Mouse (Mus musculus): ENCODE measurements at regions not wholly inside any gene's neighbourhood (a gene's known extent, or its start where the extent isn't known, plus 50 kb on each side); places are given as distances from the start of the nearest gene placed in this dataset.

DNA sequence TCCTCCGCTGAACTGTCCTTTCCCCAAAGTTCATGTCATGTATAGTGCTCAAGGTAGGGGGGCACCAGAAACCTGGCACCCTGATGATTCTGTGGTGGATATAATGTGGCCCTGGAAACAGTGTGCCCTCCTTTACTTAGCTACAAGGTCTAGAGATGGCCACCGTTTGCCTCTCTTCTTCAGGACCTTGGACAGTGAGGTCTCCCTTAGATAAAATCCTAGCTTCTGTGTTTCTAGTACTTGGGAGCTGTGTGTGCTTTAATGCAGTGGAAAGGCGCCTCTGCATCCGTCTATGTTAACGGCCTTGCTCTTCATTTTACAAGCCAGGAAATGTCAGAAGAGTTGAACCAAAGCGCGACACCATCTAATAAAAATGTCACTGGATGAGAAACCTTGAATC is 250.6 kb downstream of the Ptpru start:
- Histone ChIP-seq H3K36me3 (no peaks in the 10 kb centered on the region), H3K4me1 (no peaks in the 10 kb centered on the region), H3K4me3 (no peak overlapping the region), H3K9ac (no peak overlapping the region), H3K27ac (no peak overlapping the region), H3K27me3 (no peaks in the 10 kb centered on the region), H3K4me2 (no peak overlapping the region), H3K9me3 (no peaks in the 10 kb centered on the region)
- 59% methylated on average over 7 of the region's 7 CpGs for WGBS
- no peak for ATAC-seq (ENCODE audit: borderline replicate concordance, extremely low read depth, low FRiP score, low TSS enrichment)

DNA sequence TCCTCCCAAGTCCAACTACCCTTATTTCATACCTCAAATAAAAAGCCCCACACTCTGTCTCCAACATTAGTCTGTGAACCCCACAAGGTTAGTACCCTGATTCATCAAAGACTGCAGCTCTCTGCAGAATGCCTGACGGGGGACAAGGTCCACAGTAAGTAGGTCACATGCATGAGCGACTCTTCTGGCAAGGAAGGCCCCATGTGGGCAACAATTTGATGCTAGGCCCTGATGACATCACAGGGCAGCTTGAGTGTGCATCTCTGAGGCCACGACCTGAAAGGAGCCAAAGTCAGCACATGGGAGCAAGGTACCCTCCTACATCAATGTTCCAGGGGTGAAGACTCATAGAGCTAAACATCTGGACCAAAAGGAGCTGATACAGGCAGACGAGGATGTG is 248.0 kb downstream of the Ptpru start:
- ATAC-seq (ENCODE audit: borderline replicate concordance, extremely low read depth, low FRiP score, low TSS enrichment): no peak
- H3K27ac ChIP-seq: no peak overlapping the region
- WGBS: 59% methylated on average over 4 of the region's 4 CpGs

DNA sequence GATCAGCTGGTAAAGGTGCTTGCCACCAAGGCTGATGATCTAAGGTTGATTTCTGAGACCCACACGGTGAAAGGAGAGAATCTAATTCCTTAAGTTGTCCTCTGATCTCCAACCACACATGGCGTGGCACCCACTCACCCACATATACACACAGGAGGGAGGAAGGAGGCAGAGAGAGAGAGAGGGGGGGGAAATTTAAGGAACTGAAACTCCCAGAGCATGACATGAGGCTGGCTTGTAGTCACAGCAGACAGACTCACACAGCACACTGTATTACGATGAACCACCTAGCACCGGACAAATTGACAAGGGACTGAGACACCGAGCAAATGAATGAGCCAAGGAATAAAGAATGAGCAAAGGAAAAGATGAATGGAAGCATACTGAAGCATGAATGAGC is 246.6 kb downstream of the Ptpru start:
- Histone ChIP-seq H3K4me1 (no peaks in the 10 kb centered on the region), H3K27ac (no peak overlapping the region), H3K36me3 (no peaks in the 10 kb centered on the region), H3K4me2 (no peak overlapping the region), H3K9ac (no peak overlapping the region), H3K4me3 (no peak overlapping the region), H3K9me3 (no peaks in the 10 kb centered on the region), H3K27me3 (no peaks in the 10 kb centered on the region)
- no peak for ATAC-seq (ENCODE audit: borderline replicate concordance, extremely low read depth, low FRiP score, low TSS enrichment)
- 79% methylated on average over 5 of the region's 5 CpGs for WGBS

More for the DNA sequence above, 248.0 kb downstream of the Ptpru start:
- Histone ChIP-seq H3K27me3 (no peaks in the 10 kb centered on the region), H3K9ac (no peak overlapping the region), H3K36me3 (no peaks in the 10 kb centered on the region), H3K4me3 (no peak overlapping the region), H3K4me2 (no peak overlapping the region), H3K9me3 (no peaks in the 10 kb centered on the region), H3K4me1 (no peaks in the 10 kb centered on the region)

DNA sequence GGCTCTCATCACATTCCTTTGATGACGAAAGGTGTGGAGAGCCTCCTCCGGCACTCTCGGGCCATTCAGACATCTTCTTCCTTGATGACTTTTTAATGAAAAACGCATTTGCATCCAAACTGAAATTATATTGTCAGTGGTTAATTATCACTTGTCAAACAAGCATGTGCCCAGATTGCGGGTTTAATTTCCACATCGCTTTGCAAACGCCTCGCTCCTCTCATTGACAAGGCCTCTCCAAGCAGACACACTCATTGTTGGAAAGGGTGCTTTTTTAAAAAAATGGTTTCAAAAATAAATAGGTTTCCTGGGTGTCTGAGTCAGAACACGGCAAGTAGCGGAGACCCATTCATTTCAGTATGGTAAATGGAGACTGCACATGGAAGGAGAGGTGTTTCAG is 240.1 kb downstream of the Ptpru start:
- WGBS: 87% methylated on average over 10 of the region's 10 CpGs
- H3K4me1 ChIP-seq: no peaks in the 10 kb centered on the region
- H3K36me3 ChIP-seq: no peaks in the 10 kb centered on the region
- H3K9me3 ChIP-seq: no peaks in the 10 kb centered on the region
- H3K9ac ChIP-seq: no peak overlapping the region
- H3K27ac ChIP-seq: no peak overlapping the region
- no peak for ATAC-seq (ENCODE audit: borderline replicate concordance, extremely low read depth, low FRiP score, low TSS enrichment)
- H3K4me3 ChIP-seq: no peak overlapping the region
- H3K4me2 ChIP-seq: no peak overlapping the region
- H3K27me3 ChIP-seq: no peaks in the 10 kb centered on the region

DNA sequence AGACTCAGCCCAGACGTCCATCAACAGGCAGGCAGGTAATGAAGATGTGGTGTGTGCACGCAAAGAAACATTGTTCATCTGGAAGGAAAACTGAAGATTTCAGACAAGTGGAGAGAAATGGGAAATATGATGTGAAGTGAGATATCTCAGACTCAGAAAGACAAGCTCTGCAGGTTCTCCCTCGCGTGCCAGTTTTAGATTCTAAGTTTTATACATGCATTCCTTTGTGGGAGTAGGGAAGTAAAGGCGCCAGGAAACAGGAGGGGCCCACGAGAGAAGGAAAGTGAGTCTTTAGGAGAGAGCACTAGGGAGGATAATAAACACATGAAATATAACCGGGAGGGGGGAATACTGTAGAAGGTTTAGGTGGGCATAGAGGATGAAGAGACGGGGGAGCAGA is 223.7 kb downstream of the Ptpru start:
- no peaks in the 10 kb centered on the region for H3K9me3 ChIP-seq
- no peak overlapping the region for H3K4me3 ChIP-seq
- no peak overlapping the region for H3K4me2 ChIP-seq
- H3K36me3 ChIP-seq: no peaks in the 10 kb centered on the region
- no peaks in the 10 kb centered on the region for H3K4me1 ChIP-seq
- no peak overlapping the region for H3K9ac ChIP-seq
- no peaks in the 10 kb centered on the region for H3K27me3 ChIP-seq
- ATAC-seq (ENCODE audit: borderline replicate concordance, extremely low read depth, low FRiP score, low TSS enrichment): no peak
- WGBS: 54% methylated on average over 8 of the region's 8 CpGs
- H3K27ac ChIP-seq: no peak overlapping the region

DNA sequence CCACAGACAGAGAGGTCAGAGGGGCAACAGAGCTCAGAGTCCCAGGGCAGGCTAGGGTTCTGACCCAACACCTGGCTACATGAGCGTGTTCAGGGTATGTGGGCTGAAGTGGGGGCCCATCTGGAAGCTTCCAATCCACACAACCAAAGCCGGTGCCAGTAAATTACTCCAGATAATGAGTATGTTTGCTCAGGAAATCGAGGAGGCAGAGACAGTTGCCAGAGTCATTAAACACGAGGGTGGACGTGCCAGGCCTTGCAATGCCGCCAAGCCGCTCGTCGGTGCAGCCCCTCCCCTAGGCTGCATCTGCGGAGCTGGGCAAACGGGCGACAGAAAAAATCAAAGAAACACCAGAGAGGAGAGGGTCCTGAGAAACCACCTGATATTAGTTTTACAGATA is 222.5 kb downstream of the Ptpru start:
- no peaks in the 10 kb centered on the region for H3K27me3 ChIP-seq
- no peak overlapping the region for H3K4me3 ChIP-seq
- no peaks in the 10 kb centered on the region for H3K36me3 ChIP-seq
- H3K9ac ChIP-seq: no peak overlapping the region
- no peak overlapping the region for H3K4me2 ChIP-seq
- no peak overlapping the region for H3K27ac ChIP-seq
- no peaks in the 10 kb centered on the region for H3K4me1 ChIP-seq
- H3K9me3 ChIP-seq: no peaks in the 10 kb centered on the region
- 55% methylated on average over 12 of the region's 12 CpGs for WGBS
- ATAC-seq (ENCODE audit: borderline replicate concordance, extremely low read depth, low FRiP score, low TSS enrichment): no peak

DNA sequence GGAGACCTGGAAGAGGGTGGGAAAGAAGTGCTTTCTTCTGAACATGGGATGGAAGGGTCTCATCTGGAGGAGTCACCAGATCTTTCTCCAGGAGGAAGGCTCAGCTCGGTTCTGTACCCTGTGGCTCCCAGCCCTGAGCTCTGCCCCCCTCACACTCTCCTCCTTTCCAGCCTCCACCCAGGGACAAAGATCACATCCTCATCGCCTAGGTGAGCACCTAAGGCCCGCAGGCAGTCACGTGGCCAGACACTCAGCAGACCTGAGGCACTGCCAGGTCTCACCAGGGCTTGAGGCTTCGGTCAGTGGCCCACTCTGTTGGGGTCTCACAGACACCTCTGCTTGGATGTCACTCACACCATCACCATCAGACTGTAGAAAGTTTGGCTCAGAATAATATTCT is 200.0 kb downstream of the Ptpru start:
- Histone ChIP-seq H3K9me3 (no peaks in the 10 kb centered on the region), H3K27ac (no peak overlapping the region), H3K4me2 (no peak overlapping the region), H3K4me1 (no peaks in the 10 kb centered on the region), H3K36me3 (no peaks in the 10 kb centered on the region), H3K27me3 (no peaks in the 10 kb centered on the region), H3K9ac (no peak overlapping the region), H3K4me3 (no peak overlapping the region)
- WGBS: 66% methylated on average over 5 of the region's 5 CpGs
- no peak for ATAC-seq (ENCODE audit: borderline replicate concordance, extremely low read depth, low FRiP score, low TSS enrichment)

DNA sequence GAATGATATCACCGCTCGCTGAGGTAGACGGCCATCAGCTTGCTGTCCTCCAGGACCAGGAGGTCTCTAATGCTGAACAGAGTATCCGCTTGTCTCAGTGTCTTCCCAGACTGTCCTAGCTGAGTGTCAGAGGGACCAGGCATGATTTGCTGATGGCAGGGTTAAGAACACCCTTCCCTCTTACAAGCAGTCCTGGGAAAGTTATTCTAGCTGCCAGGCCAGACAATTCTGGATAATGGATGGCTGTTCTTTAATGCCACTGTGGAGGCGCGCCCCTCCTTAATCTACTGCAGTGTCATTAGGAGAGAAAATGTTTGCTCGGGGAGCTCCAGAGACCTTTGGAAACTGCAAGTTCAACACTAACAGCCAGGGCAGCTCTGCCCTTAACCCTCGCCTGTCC is 182.1 kb downstream of the Ptpru start:
- ATAC-seq (ENCODE audit: borderline replicate concordance, extremely low read depth, low FRiP score, low TSS enrichment): no peak
- no peak overlapping the region for H3K9ac ChIP-seq

DNA sequence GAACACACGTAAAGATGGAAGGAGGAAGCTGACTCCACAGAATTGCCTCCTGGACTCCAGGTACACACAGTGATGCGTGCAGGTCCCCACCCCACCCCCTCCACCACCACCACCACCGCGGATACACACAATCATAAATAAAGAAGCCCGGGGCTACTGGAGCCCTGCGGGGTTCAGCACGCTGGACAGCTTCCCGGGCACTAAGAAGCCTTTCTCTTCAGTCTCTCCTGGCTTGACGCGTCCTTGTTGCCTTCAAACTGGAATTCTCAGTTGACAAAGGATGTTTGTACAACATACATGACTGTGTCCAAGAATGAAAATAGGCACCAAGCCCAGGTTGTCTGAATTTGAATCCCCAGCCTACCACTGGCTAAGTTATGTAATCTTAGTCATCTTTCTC is 180.2 kb downstream of the Ptpru start:
- Histone ChIP-seq H3K27ac (no peak overlapping the region), H3K4me2 (no peak overlapping the region), H3K4me3 (no peak overlapping the region), H3K4me1 (no peaks in the 10 kb centered on the region), H3K9ac (no peak overlapping the region), H3K27me3 (no peaks in the 10 kb centered on the region), H3K36me3 (no peaks in the 10 kb centered on the region), H3K9me3 (no peaks in the 10 kb centered on the region)
- 15% methylated on average over 10 of the region's 10 CpGs for WGBS
- ATAC-seq (ENCODE audit: borderline replicate concordance, extremely low read depth, low FRiP score, low TSS enrichment): no peak

More for the DNA sequence above, 182.1 kb downstream of the Ptpru start:
- H3K27me3 ChIP-seq: no peaks in the 10 kb centered on the region
- H3K4me1 ChIP-seq: no peaks in the 10 kb centered on the region
- H3K4me3 ChIP-seq: no peak overlapping the region
- no peak overlapping the region for H3K4me2 ChIP-seq
- no peaks in the 10 kb centered on the region for H3K9me3 ChIP-seq
- H3K36me3 ChIP-seq: no peaks in the 10 kb centered on the region
- 22% methylated on average over 8 of the region's 8 CpGs for WGBS
- no peak overlapping the region for H3K27ac ChIP-seq

DNA sequence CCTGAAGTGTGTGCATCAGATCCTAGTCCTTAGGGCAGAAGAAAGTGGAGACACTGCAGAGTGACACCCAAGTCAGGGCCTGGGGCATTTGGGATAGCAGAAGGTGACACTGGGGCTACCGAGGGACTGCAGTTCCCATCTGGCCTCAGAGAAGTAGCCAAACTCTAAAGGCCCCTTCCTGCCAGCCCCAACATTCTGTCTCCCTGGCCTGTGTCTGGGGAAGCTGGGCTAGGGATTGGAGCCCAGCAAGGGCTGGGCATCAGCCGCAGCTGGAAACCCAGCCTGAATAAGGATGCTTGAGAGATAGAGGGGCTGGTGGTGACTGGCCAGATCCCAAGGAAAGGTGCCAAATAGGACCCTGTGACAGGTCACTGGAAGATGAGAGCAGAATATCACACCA is 177.2 kb downstream of the Ptpru start:
- H3K9me3 ChIP-seq: no peaks in the 10 kb centered on the region
- 71% methylated on average over 2 of the region's 2 CpGs for WGBS

DNA sequence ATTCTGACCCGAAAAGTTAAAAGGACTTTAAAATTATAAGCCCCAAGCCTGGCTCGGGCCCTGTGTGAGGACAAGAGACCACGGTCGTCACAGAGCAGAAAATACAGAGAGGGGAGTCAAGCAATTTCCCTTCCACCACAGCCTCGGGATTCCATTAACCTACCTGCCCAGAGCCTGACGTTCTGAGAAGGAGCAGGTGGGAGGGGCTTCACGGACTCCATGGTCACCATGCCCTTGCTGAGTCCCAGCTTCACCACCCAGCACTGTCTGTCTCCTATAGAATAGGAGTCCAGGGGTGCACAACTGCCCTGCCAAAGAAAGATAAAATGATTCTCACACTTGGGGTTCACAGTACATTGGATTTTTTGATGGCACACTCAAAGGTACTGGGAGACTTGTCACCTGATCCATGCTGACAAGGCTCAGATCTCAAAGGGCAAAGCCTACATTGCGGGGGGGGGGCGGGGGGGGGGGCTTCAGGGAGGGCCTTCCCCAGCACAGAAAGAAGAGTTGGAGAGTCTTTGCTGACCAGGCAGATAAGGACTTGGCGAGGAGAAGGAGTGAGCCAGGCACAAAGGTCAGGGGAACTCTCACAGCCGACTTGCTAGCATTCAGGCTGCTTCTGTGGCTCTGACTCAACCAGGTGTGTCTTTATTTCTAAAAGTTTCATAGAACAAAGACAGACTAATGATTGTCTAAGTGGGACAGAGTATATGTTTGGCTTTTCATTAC is 166.1 kb downstream of the Ptpru start:
- H3K4me1 ChIP-seq: no peaks in the 10 kb centered on the region
- H3K36me3 ChIP-seq: no peaks in the 10 kb centered on the region
- H3K27me3 ChIP-seq: no peaks in the 10 kb centered on the region
- no peak overlapping the region for H3K4me2 ChIP-seq
- no peak overlapping the region for H3K9ac ChIP-seq
- no peak overlapping the region for H3K27ac ChIP-seq
- no peak for ATAC-seq (ENCODE audit: borderline replicate concordance, extremely low read depth, low FRiP score, low TSS enrichment)
- no peaks in the 10 kb centered on the region for H3K9me3 ChIP-seq
- WGBS: 27% methylated on average over 11 of the region's 11 CpGs
- no peak overlapping the region for H3K4me3 ChIP-seq

More for the DNA sequence above, 177.2 kb downstream of the Ptpru start:
- Histone ChIP-seq H3K36me3 (no peaks in the 10 kb centered on the region), H3K27ac (no peak overlapping the region), H3K4me2 (no peak overlapping the region), H3K9ac (no peak overlapping the region), H3K4me1 (no peaks in the 10 kb centered on the region), H3K4me3 (no peak overlapping the region), H3K27me3 (no peaks in the 10 kb centered on the region)
- ATAC-seq (ENCODE audit: borderline replicate concordance, extremely low read depth, low FRiP score, low TSS enrichment): no peak

DNA sequence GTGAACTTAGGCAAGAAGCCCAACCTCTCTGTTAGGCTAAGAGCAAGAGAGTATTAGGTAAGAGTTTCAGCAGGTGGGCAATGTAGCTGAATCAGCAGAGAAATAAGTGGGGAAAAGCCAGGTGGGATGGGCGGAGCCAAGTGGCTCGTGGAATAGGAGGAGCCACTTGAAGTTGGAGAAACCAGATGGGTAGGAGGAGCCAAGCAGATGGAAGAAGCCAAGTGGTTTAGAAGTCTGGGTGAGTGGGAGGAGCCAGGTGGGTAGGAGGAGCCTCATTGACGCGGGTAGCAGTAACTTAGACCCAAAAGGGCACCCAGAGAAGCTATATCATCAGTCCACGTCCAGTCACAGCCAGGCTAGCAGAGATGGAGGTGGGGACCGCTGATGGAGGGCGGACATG is 160.1 kb downstream of the Ptpru start:
- Histone ChIP-seq H3K36me3 (no peaks in the 10 kb centered on the region), H3K4me2 (no peak overlapping the region), H3K27me3 (no peaks in the 10 kb centered on the region), H3K4me1 (no peaks in the 10 kb centered on the region), H3K27ac (no peak overlapping the region), H3K9ac (no peak overlapping the region), H3K4me3 (no peak overlapping the region), H3K9me3 (no peaks in the 10 kb centered on the region)
- 76% methylated on average over 7 of the region's 7 CpGs for WGBS
- ATAC-seq (ENCODE audit: borderline replicate concordance, extremely low read depth, low FRiP score, low TSS enrichment): no peak

DNA sequence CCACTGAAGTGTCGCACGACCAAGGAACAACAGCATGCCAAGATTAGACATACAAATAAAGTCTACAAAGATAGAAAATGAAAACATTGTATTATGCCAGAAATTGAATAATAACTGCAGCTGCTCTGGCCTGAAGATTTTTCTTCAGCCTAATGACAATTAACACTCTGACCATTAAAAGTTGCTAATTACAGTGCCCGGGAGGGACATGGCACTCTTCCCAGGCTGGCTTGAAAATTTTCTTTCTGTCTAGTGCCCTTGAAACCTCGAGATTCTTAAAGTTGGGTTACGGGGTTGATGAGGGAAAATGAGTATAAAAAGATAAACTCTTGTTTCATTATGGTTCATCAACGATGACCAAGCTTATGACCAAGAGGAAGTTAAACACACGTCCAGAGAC is 154.9 kb downstream of the Ptpru start:
- no peak overlapping the region for H3K4me2 ChIP-seq
- no peaks in the 10 kb centered on the region for H3K4me1 ChIP-seq
- no peaks in the 10 kb centered on the region for H3K9me3 ChIP-seq
- no peaks in the 10 kb centered on the region for H3K27me3 ChIP-seq
- no peak for ATAC-seq (ENCODE audit: borderline replicate concordance, extremely low read depth, low FRiP score, low TSS enrichment)
- no peak overlapping the region for H3K4me3 ChIP-seq
- no peak overlapping the region for H3K9ac ChIP-seq
- 62% methylated on average over 7 of the region's 7 CpGs for WGBS
- H3K36me3 ChIP-seq: no peaks in the 10 kb centered on the region
- H3K27ac ChIP-seq: no peak overlapping the region
